Mouse (Mus musculus) erythroblast, embryonic 14.5 days (primary cell): Measurements from ENCODE around the gene C1ql1. TPM values are rescaled to one million over a fixed set of nuclear protein-coding genes. Genes with fewer than 3 reads are reported as not detected.
A peak's percentile ranks its signal among the peaks of the same experiment; 100 is the strongest.

ENCODE experiments used
- H3K27me3 ChIP-seq: 2 replicates; pipeline ENCODE4 v1.6.1; 2012; ENCODE audit warnings: inconsistent platforms; ENCODE audit not compliant: control insufficient read depth
- H3K36me3 ChIP-seq: 2 replicates; pipeline ENCODE4 v1.6.1; 2012; ENCODE audit warnings: mild to moderate bottlenecking, inconsistent platforms; ENCODE audit not compliant: control insufficient read depth
- H3K4me1 ChIP-seq: 2 replicates; pipeline ENCODE4 v1.6.1; 2012; ENCODE audit warnings: inconsistent platforms; ENCODE audit not compliant: control insufficient read depth
- H3K4me3 ChIP-seq: replicated peaks from 2 replicates; pipeline ENCODE3; 2012; ENCODE audit warnings: moderate library complexity, mild to moderate bottlenecking, inconsistent platforms
- H3K9me3 ChIP-seq: 2 replicates; pipeline ENCODE4 v1.6.1; 2012; ENCODE audit warnings: low read length, inconsistent platforms, mixed read lengths; ENCODE audit not compliant: control insufficient read depth
- GATA1 ChIP-seq: IDR thresholded peaks from 2 replicates; pipeline ENCODE4 v1.6.1; 2012; ENCODE audit warnings: low read length, inconsistent platforms, mixed read lengths
- TAL1 ChIP-seq: IDR thresholded peaks from 3 replicates; pipeline ENCODE4 v1.6.1; 2012; ENCODE audit warnings: low read length, inconsistent platforms, mixed read lengths
- polyA plus RNA-seq: library from polyadenylated mRNA; stranded (reverse); fragments of >175 nt; gene quantifications from 2 replicates; pipeline ENCODE4 v1.2.3, GENCODE M21; 2012

Gene C1ql1
- polyA plus RNA-seq, 1 experiment: not detected

DNA sequence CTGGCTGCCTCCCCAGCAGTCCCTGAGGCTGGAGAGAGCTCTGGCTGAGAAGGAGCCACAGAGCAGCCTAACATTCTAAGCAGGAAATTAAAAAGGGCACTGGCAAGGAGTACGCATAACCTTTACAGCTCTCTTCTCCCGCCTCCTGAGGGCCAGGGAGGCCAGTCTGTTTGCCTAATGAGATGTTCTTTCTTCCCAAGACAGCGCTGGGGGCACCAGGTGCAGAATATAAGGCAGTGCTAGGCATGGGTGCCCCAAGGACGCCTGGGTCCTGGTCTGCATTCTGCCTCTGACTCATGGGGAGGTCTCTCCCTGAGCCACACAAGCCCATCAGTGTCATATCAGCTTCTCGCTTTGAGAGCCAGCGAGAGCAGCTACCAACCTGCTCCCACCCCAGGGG lies 25.0 kb downstream of the C1ql1 start:
- Histone ChIP-seq H3K27me3 (no peaks in the 10 kb centered on the region), H3K4me1 (peaks cover 51% of the 10 kb centered on the region), H3K4me3 (peak overlapping the region; percentile 14), H3K36me3 (peaks cover 69% of the 10 kb centered on the region), H3K9me3 (no peaks in the 10 kb centered on the region)
- TF ChIP-seq TAL1: no peak
- TF ChIP-seq GATA1: no peak

DNA sequence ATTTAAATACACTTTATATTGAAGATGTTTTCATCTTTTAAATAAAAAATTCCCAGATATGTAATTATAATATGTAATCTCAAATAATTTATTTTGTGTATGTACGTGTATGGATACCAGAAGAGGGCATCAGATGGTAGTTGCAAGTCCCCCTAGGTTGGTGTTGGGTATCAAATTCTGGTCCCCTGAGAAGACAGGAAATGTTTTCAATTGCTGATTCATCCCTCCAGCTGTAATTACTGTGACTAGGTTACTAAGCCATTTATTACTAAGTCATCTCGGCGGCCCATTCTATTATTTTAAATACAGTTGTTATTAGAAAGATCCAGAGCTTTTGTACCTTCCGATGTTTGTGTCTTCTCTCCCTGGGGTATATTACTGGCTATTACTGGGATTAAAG lies 28.4 kb downstream of the C1ql1 start:
- Histone ChIP-seq H3K4me3 (no peak overlapping the region), H3K36me3 (peaks cover 97% of the 10 kb centered on the region), H3K9me3 (no peaks in the 10 kb centered on the region), H3K27me3 (no peaks in the 10 kb centered on the region), H3K4me1 (peaks cover 36% of the 10 kb centered on the region)
- no peak for TF ChIP-seq GATA1
- no peak for TF ChIP-seq TAL1

DNA sequence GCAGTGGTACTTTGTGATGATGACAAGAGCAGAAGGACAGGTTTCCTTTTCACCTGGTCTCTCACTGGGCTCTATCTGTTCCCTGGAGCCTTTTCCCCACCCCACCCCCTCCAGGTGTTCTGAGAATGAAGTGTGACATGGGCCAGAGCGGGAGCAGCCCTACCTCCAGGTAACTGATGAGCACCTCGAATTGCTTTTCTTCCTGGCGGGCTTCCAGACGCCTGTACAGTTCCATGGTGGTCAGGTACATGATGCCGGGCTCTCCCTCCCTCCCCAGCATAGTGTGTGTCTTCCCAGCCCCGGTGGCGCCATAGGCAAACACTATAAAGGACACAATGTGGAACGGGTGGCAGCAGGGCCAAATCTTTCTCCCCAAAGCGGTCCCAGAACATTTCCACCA lies 31.1 kb downstream of the C1ql1 start:
- Histone ChIP-seq H3K9me3 (no peaks in the 10 kb centered on the region), H3K36me3 (peaks cover 97% of the 10 kb centered on the region), H3K27me3 (no peaks in the 10 kb centered on the region), H3K4me1 (peaks cover 9% of the 10 kb centered on the region), H3K4me3 (no peak overlapping the region)
- TF ChIP-seq GATA1 (no peak), TAL1 (no peak)

GRCm38 (mm10) chr11:102911376-102911775 lies 35.1 kb downstream of the C1ql1 start:
- Histone ChIP-seq H3K4me1 (peaks cover 4% of the 10 kb centered on the region), H3K4me3 (no peak overlapping the region), H3K9me3 (no peaks in the 10 kb centered on the region), H3K27me3 (no peaks in the 10 kb centered on the region; the same call in 1 of the 2 replicates), H3K36me3 (peaks cover 100% of the 10 kb centered on the region)
- TF ChIP-seq GATA1: no peak
- TF ChIP-seq TAL1: no peak

DNA sequence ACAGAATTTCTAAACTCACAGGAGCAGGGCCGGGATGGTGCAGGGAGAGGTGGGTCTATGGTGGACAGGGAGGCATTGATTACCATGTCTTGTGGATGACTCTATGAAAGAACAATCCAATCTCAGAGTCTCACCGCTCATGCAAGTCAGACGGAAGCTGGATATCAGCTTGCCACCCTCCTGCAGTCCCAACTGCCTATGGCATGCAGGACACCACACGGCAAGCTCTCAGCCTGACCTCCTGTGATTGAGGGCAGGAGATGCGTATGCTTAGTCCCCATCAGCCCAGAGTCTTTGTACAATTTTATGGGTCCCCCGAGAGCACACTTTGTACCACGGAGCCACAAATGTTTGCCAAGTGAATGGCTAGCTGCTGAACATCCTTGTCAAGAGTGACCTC lies 42.8 kb downstream of the C1ql1 start:
- Histone ChIP-seq H3K36me3 (peaks cover 52% of the 10 kb centered on the region), H3K4me1 (peaks cover 35% of the 10 kb centered on the region), H3K9me3 (no peaks in the 10 kb centered on the region), H3K4me3 (no peak overlapping the region), H3K27me3 (peaks cover 7% of the 10 kb centered on the region)
- TF ChIP-seq GATA1 (no peak), TAL1 (no peak)

DNA sequence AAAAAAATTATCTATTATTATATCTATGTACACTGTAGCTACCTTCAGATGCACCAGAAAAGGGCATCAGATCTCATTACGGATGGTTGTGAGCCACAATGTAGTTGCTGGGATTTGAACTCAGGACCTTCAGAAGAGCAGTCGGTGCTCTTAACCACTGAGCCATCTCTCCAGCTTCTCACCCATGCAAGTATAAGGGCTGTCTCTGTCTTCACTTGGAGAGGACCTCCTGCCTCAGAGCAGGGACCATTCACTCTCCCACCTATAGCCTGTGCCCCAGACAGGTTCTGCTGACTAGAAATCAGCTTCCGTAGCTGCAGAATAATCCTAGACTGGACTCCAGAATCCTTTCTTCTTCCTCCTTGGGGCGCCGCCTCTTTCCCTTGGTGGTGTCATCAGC lies 44.4 kb downstream of the C1ql1 start:
- Histone ChIP-seq H3K4me1 (peaks cover 49% of the 10 kb centered on the region), H3K9me3 (no peaks in the 10 kb centered on the region), H3K36me3 (peaks cover 38% of the 10 kb centered on the region), H3K4me3 (no peak overlapping the region), H3K27me3 (peaks cover 9% of the 10 kb centered on the region)
- TF ChIP-seq TAL1 (no peak), GATA1 (no peak)

DNA sequence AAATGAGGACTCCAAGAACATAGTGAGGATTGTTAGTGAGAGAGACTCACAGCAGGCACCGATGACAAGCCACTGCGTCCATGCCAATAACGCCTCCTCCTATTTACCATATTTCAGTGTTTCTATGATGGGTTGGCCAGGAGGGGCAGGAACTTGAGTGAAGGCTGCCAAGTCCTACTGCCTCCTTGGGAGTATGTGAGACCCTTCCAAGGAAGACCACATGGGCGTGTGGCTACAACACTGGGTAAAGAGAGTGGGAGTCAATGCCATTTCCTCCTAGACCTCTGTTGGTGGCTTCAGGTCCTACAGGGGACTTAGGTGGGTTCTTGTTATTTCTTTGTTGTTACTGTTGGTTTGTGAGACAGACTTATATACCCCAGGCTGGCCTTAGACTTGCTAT lies 45.3 kb downstream of the C1ql1 start:
- no peak overlapping the region for H3K4me3 ChIP-seq

GRCm38 (mm10) chr11:102900763-102901162 lies 45.7 kb downstream of the C1ql1 start, which contains the start of gene Gfap:
Gfap (minus strand) TSS chr11:102900912.
- Histone ChIP-seq H3K9me3 (no peaks in the 10 kb centered on the region), H3K27me3 (peaks cover 15% of the 10 kb centered on the region), H3K4me1 (peaks cover 62% of the 10 kb centered on the region), H3K36me3 (peaks cover 32% of the 10 kb centered on the region), H3K4me3 (no peak within 1 kb of the TSS)
- TF ChIP-seq GATA1 (no peak), TAL1 (no peak)

More for the DNA sequence above, 45.3 kb downstream of the C1ql1 start:
- H3K27me3 ChIP-seq: peaks cover 15% of the 10 kb centered on the region
- TF ChIP-seq TAL1: no peak
- TF ChIP-seq GATA1: no peak
- H3K36me3 ChIP-seq: peaks cover 36% of the 10 kb centered on the region
- H3K4me1 ChIP-seq: peaks cover 58% of the 10 kb centered on the region
- no peaks in the 10 kb centered on the region for H3K9me3 ChIP-seq

DNA sequence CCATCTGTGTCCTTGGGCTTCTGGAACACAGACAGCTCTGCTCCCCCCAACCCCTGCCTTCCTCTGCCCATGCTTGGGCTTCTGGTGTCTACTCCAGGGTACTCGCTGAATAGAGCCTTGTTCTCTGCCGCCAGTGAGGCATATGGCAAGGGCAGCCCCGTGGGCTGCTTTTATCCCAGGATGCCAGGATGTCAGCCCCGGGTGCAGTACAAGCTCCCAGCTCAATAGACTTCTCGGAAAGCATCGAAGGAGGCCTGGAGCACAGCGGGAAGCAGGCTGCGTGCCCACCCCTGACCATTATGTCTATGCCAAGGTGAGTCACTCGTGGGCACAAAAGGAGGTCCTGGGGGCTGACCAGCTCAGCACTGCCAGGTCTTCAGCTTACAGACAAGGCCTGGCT lies 48.1 kb downstream of the C1ql1 start:
- Histone ChIP-seq H3K4me1 (peaks cover 75% of the 10 kb centered on the region), H3K36me3 (peaks cover 30% of the 10 kb centered on the region), H3K4me3 (no peak overlapping the region), H3K9me3 (no peaks in the 10 kb centered on the region), H3K27me3 (peaks cover 18% of the 10 kb centered on the region)
- TF ChIP-seq TAL1: no peak

DNA sequence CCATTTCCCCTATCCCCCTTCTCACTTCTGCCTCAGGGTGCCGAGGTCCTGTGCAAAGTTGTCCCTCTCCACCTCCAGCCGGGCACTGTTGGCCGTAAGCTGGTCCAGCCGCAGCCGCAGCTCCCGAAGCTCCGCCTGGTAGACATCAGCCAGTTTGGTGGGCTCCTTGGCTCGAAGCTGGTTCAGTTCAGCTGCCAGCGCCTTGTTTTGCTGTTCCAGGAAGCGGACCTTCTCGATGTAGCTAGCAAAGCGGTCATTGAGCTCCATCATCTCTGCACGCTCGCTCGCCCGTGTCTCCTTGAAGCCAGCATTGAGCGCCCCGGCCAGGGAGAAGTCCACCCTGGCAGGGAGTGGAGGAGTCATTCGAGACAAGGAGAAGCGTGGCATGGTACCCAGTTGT lies 49.8 kb downstream of the C1ql1 start:
- H3K4me3 ChIP-seq: peak overlapping the region; percentile 72
- peaks cover 20% of the 10 kb centered on the region for H3K27me3 ChIP-seq
- no peaks in the 10 kb centered on the region for H3K9me3 ChIP-seq
- no peak for TF ChIP-seq TAL1
- TF ChIP-seq GATA1: no peak
- peaks cover 88% of the 10 kb centered on the region for H3K4me1 ChIP-seq
- peaks cover 46% of the 10 kb centered on the region for H3K36me3 ChIP-seq
